Mouse (Mus musculus): ENCODE measurements around the gene Slc2a9. TPM values are rescaled to one million over a fixed set of nuclear protein-coding genes. Genes with fewer than 3 reads are reported as not detected.
A peak's percentile ranks its signal among the peaks of the same experiment; 100 is the strongest.
"Not testable (repeated sequence)": the region's sequence is repeated elsewhere in the genome, so short reads cannot be mapped to it uniquely, and the experiment has no call there.

The Slc2a9 gene
- total and polyA plus RNA-seq, 2 experiments from 2014 or later: 0.93 to 1.3 TPM

GRCm38 (mm10) chr5:38479908-38480725 lies 22.8 kb downstream of the Slc2a9 start:
- 16% methylated on average over 22 of the region's 22 CpGs for WGBS
- H3K36me3 ChIP-seq (ENCODE audit: insufficient read depth, low read length): no peaks in the 10 kb centered on the region
- H3K4me1 ChIP-seq (ENCODE audit: insufficient read depth, low read length): no peaks in the 10 kb centered on the region
- ATAC-seq (ENCODE audit: low FRiP score) (peak; percentile 45), DNase-seq (ENCODE audit: low spot score) (peak; percentile 69)
- no peaks in the 10 kb centered on the region for H3K9me3 ChIP-seq (ENCODE audit: low read length)
- 0 out of 2 replicates have a peak, but pooled peaks cover 4% of the 10 kb centered on the region for H3K27me3 ChIP-seq (ENCODE audit: insufficient read depth, low read length)
- no peak overlapping the region for H3K4me3 ChIP-seq (ENCODE audit: low read depth, low read length)
- peak; percentile 18; the same call in 1 of the 2 replicates for TF ChIP-seq CTCF (IDR thresholded peaks at IDR 0.05)
- 0 out of 2 replicates have a peak overlapping the region, but pooled peaks have one; percentile 33 for H3K9ac ChIP-seq (replicated peaks; ENCODE audit: low read length, poor library complexity, severe bottlenecking)
- H3K4me2 ChIP-seq (ENCODE audit: low read depth, low read length, poor library complexity, severe bottlenecking): peak overlapping the region; percentile 39
- peak overlapping the region; percentile 47; the same call in 1 of the 2 replicates for H3K27ac ChIP-seq (ENCODE audit: low read depth, low read length)

GRCm38 (mm10) chr5:38479545-38479907 lies 23.4 kb downstream of the Slc2a9 start:
- H3K4me1 ChIP-seq (ENCODE audit: insufficient read depth, low read length); H3K9me3 ChIP-seq (ENCODE audit: low read length); H3K36me3 ChIP-seq (ENCODE audit: insufficient read depth, low read length); H3K27me3 ChIP-seq (ENCODE audit: insufficient read depth, low read length); H3K27ac ChIP-seq (ENCODE audit: low read depth, low read length); H3K4me3 ChIP-seq (ENCODE audit: low read depth, low read length); DNase-seq (ENCODE audit: low spot score); H3K9ac ChIP-seq (replicated peaks; ENCODE audit: low read length, poor library complexity, severe bottlenecking): not testable (repeated sequence)
- ATAC-seq (ENCODE audit: low FRiP score): peak; percentile 42; the same call in 1 of the 2 replicates
- peak overlapping the region; percentile 39 for H3K4me2 ChIP-seq (ENCODE audit: low read depth, low read length, poor library complexity, severe bottlenecking)

GRCm38 (mm10) chr5:38479027-38479426 lies 23.9 kb downstream of the Slc2a9 start:
- Histone ChIP-seq H3K9ac (replicated peaks; ENCODE audit: low read length, poor library complexity, severe bottlenecking) (no peak overlapping the region), H3K27ac (ENCODE audit: low read depth, low read length) (no peak overlapping the region), H3K4me3 (ENCODE audit: low read depth, low read length) (no peak overlapping the region), H3K9me3 (ENCODE audit: low read length) (no peaks in the 10 kb centered on the region), H3K4me2 (ENCODE audit: low read depth, low read length, poor library complexity, severe bottlenecking) (no peak overlapping the region), H3K36me3 (ENCODE audit: insufficient read depth, low read length) (no peaks in the 10 kb centered on the region), H3K27me3 (ENCODE audit: insufficient read depth, low read length) (0 out of 2 replicates have a peak, but pooled peaks cover 4% of the 10 kb centered on the region), H3K4me1 (ENCODE audit: insufficient read depth, low read length) (no peaks in the 10 kb centered on the region)
- 28% methylated on average over 4 of the region's 4 CpGs for WGBS
- TF ChIP-seq CTCF (IDR thresholded peaks at IDR 0.05): no peak
- peak; percentile 28; the same call in 1 of the 2 replicates for ATAC-seq (ENCODE audit: low FRiP score)
- peak; percentile 34 for DNase-seq (ENCODE audit: low spot score)

- Histone ChIP-seq H3K9me3 (ENCODE audit: low read length) (no peaks in the 10 kb centered on the region), H3K9ac (replicated peaks; ENCODE audit: low read length, poor library complexity, severe bottlenecking) (no peak overlapping the region), H3K4me2 (ENCODE audit: low read depth, low read length, poor library complexity, severe bottlenecking) (no peak overlapping the region), H3K4me3 (ENCODE audit: low read depth, low read length) (no peak overlapping the region), H3K36me3 (ENCODE audit: insufficient read depth, low read length) (no peaks in the 10 kb centered on the region), H3K27me3 (ENCODE audit: insufficient read depth, low read length) (0 out of 2 replicates have a peak, but pooled peaks cover 4% of the 10 kb centered on the region), H3K4me1 (ENCODE audit: insufficient read depth, low read length) (no peaks in the 10 kb centered on the region), H3K27ac (ENCODE audit: low read depth, low read length) (no peak overlapping the region)
- no peak for TF ChIP-seq CTCF (IDR thresholded peaks at IDR 0.05)
- DNase-seq (ENCODE audit: low spot score) (no peak), ATAC-seq (ENCODE audit: low FRiP score) (no peak)
- 82% methylated on average over 7 of the region's 7 CpGs for WGBS
Measured at GRCm38 (mm10) chr5:38477731-38478445, 25.1 kb downstream of the Slc2a9 start.

GRCm38 (mm10) chr5:38476861-38477565 lies 25.9 kb downstream of the Slc2a9 start:
- H3K9ac ChIP-seq (replicated peaks; ENCODE audit: low read length, poor library complexity, severe bottlenecking): no peak overlapping the region
- DNase-seq (ENCODE audit: low spot score) (no peak), ATAC-seq (ENCODE audit: low FRiP score) (no peak)
- H3K27me3 ChIP-seq (ENCODE audit: insufficient read depth, low read length): 0 out of 2 replicates have a peak, but pooled peaks cover 4% of the 10 kb centered on the region
- peak; percentile 48 for TF ChIP-seq CTCF (IDR thresholded peaks at IDR 0.05)
- H3K4me1 ChIP-seq (ENCODE audit: insufficient read depth, low read length): no peaks in the 10 kb centered on the region
- 90% methylated on average over 25 of the region's 25 CpGs for WGBS
- H3K4me2 ChIP-seq (ENCODE audit: low read depth, low read length, poor library complexity, severe bottlenecking): no peak overlapping the region
- H3K36me3 ChIP-seq (ENCODE audit: insufficient read depth, low read length): no peaks in the 10 kb centered on the region
- H3K4me3 ChIP-seq (ENCODE audit: low read depth, low read length): no peak overlapping the region
- no peaks in the 10 kb centered on the region for H3K9me3 ChIP-seq (ENCODE audit: low read length)
- H3K27ac ChIP-seq (ENCODE audit: low read depth, low read length): no peak overlapping the region
